Mouse (Mus musculus): ENCODE data around the gene 2210408I21Rik. TPM values are rescaled to one million over a fixed set of nuclear protein-coding genes. Genes with fewer than 3 reads are reported as not detected.
"Not testable (repeated sequence)": the region's sequence is repeated elsewhere in the genome, so short reads cannot be mapped to it uniquely, and the experiment has no call there.

2210408I21Rik gene
- 9.9 and 11.7 TPM in 2 replicates for polyA plus RNA-seq (2015; fragmentation: Nextera tagmentation; extraction: Ambion mirVana)

DNA sequence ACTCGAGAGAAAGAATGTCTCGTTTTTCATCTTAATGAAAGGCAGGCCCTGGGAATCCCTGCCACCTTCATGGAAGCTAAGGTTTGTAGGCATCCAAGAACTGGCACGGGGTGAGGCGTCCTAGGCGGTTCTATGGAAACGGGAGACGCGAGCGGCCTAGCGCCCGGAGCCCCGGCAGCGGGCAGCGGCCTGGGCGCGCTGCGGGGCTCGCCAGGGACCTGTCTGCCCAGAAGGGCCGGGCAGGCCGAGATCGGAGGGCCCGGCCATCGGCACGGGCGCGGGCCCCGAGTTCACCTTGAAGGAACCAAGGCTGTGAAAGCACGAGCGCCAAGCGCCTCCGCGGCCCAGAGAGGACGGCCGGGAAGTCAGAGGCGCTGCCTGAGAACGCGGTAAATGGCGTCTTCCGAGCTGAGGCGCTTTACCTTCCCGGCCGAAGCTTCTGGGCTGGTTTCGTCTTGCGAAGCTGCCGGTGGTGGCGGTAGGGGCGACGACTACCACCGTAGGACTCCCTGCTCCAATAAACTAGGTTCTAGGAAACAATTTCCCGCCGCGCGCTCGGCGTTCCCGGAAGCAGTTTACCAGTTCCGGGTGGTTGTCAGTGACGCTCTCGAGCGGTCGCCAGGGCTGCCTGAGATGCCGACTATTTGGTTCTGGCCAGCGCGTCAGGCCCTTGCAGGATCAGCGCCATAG is at the start of gene 2210408I21Rik, which contains the start of gene Slf1:
2210408I21Rik (plus strand) TSS at position 610 of the 690 bp plus-strand sequence.
Slf1 (minus strand) TSS at position 543 of the 690 bp plus-strand sequence.
- ATAC-seq = peak; percentile 99
- Histone ChIP-seq H3K4me3 (replicated peaks) (peak within 1 kb of the TSS; percentile 98), H3K36me3 (no peaks in the 10 kb centered on the region)

DNA sequence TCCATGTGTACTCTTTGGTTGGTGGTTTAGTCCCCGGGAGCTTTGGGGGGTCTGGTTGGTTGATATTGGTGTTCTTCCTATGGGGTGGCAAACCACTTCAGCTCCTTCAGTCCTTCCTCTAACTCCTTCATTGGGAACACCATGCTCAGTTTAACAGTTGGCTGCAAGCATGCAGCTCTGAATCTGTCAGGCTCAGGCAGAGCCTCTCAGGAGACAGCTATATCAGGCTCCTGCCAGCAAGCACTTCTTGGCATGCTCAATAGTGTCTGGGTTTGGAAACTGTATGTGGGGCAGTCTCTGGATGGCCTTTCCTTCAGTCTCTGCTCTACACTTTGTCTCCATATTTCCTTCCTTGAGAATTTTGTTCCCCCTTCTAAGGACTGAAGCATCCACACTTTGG is 42.5 kb upstream of the 2210408I21Rik start:
- ATAC-seq = not testable (repeated sequence)

More for the DNA sequence above, at the start of gene 2210408I21Rik, which contains the start of gene Slf1:
- Histone ChIP-seq H3K4me1 (replicated peaks) (peaks cover 7% of the 10 kb centered on the region), H3K27ac (peak within 1 kb of the TSS; percentile 93), H3K27me3 (no peaks in the 10 kb centered on the region), H3K9me3 (no peaks in the 10 kb centered on the region), H3K4me2 (replicated peaks) (peak within 1 kb of the TSS; percentile 68), H3K9ac (replicated peaks) (peak within 1 kb of the TSS; percentile 92)
- WGBS = under 1% methylated on average over 65 of the region's 65 CpGs

DNA sequence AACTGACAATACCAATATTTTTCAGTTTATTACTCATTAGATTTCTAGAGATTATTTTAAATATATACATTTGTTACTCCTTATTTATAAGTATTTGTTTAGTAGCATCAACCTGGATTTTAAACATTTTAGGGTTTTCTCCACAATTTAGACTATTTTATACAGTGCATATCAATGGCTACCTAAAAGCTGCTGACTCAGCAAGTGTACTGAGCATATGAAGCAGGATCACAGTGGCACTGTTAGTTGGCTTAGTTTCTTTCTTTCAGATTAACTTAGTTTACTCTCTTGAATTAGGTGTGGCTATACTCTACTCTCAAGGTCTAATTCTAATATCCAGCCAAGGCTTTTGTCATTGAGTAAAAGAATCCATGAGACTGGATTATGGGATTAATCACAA is 27.6 kb upstream of the 2210408I21Rik start:
- no peak for ATAC-seq

More for the DNA sequence above, 42.5 kb upstream of the 2210408I21Rik start:
- not testable (repeated sequence) for H3K27me3 ChIP-seq; H3K4me1 ChIP-seq (replicated peaks); H3K27ac ChIP-seq; H3K4me2 ChIP-seq (replicated peaks); H3K9me3 ChIP-seq; H3K4me3 ChIP-seq (replicated peaks); H3K9ac ChIP-seq (replicated peaks)
- 100% methylated on average over 1 of the region's 1 CpGs for WGBS
- H3K36me3 ChIP-seq = peaks cover 24% of the 10 kb centered on the region

DNA sequence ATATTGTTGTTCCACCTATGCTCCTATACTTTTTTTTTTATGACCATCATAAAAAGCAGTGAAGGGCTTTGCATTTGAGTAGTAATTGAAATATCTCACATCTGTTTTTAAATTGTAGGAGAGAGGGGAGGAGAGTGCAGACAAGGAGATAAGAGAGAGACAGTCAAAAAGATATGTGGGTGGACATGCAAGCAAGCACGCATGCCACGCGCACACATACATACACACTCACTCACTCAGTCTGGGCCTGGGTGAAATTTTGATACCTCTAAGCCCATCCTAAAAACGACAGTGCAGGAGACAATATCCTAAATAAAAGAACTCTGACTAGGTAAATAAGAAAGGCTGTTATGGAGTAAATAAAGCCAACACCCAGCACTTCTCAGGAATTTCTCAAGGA is 16.6 kb upstream of the 2210408I21Rik start:
- ATAC-seq = no peak
- 95% methylated on average over 4 of the region's 4 CpGs for WGBS
- H3K36me3 ChIP-seq = peaks cover 2% of the 10 kb centered on the region; the same call in 1 of the 2 replicates
- H3K4me2 ChIP-seq (replicated peaks) = no peak overlapping the region
- no peaks in the 10 kb centered on the region for H3K9me3 ChIP-seq
- H3K4me3 ChIP-seq (replicated peaks) = no peak overlapping the region
- no peak overlapping the region for H3K27ac ChIP-seq
- no peaks in the 10 kb centered on the region for H3K27me3 ChIP-seq
- H3K4me1 ChIP-seq (replicated peaks) = no peaks in the 10 kb centered on the region
- H3K9ac ChIP-seq (replicated peaks) = no peak overlapping the region

More for the DNA sequence above, 27.6 kb upstream of the 2210408I21Rik start:
- H3K4me1 ChIP-seq (replicated peaks) = no peaks in the 10 kb centered on the region
- peaks cover 5% of the 10 kb centered on the region for H3K36me3 ChIP-seq
- H3K27ac ChIP-seq = no peak overlapping the region
- H3K9ac ChIP-seq (replicated peaks) = no peak overlapping the region
- no peaks in the 10 kb centered on the region for H3K27me3 ChIP-seq
- no peak overlapping the region for H3K4me2 ChIP-seq (replicated peaks)
- no peaks in the 10 kb centered on the region for H3K9me3 ChIP-seq
- no peak overlapping the region for H3K4me3 ChIP-seq (replicated peaks)

DNA sequence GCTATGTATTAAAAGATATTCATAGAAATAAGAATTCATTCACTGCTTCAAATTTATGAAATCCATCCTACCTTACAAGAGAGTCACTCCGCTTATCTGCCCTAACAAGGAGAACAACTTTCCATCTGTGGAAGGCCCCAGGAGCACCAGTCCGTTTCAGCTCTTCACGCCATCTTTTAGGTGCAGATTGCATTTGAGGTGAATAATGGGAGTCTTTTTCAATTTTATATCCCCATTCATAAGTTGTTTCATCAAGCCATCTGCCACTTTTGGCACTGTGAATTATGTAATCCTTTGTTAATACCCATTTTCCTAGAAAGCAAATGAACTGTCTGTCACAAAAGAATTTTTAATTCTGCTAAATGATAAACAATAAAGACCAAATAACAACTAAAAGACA is 10.2 kb upstream of the 2210408I21Rik start:
- no peak overlapping the region for H3K9ac ChIP-seq (replicated peaks)
- H3K36me3 ChIP-seq = peaks cover 2% of the 10 kb centered on the region; the same call in 1 of the 2 replicates
- no peak for ATAC-seq
- H3K27ac ChIP-seq = no peak overlapping the region
- 80% methylated on average over 3 of the region's 3 CpGs for WGBS
- H3K4me1 ChIP-seq (replicated peaks) = no peaks in the 10 kb centered on the region
- no peaks in the 10 kb centered on the region for H3K27me3 ChIP-seq
- no peaks in the 10 kb centered on the region for H3K9me3 ChIP-seq
- H3K4me2 ChIP-seq (replicated peaks) = no peak overlapping the region
- no peak overlapping the region for H3K4me3 ChIP-seq (replicated peaks)

DNA sequence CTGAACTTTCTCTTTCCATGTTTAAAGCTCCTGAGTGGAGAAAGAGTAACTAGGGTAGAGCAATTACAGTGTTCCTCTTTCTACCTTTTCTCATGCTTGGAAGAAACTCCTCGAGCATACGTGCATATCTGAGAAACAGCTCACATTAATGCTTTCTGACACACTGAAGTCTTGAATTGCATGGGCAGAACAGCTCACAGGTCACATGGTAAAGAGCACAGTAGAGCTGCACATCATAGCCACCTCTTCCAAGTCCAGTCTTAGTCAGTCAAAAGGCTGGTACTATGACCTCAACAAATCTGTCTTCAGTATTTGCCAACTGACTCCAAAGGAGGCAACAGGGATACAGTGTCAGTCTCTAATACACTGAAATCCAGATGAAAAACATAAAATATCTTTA is 7.1 kb upstream of the 2210408I21Rik start:
- Histone ChIP-seq H3K27me3 (no peaks in the 10 kb centered on the region), H3K4me3 (replicated peaks) (no peak overlapping the region), H3K4me1 (replicated peaks) (no peaks in the 10 kb centered on the region), H3K36me3 (peaks cover 2% of the 10 kb centered on the region; the same call in 1 of the 2 replicates), H3K4me2 (replicated peaks) (no peak overlapping the region), H3K9ac (replicated peaks) (no peak overlapping the region), H3K9me3 (no peaks in the 10 kb centered on the region), H3K27ac (no peak overlapping the region)
- WGBS = 92% methylated on average over 2 of the region's 2 CpGs
- ATAC-seq = no peak

DNA sequence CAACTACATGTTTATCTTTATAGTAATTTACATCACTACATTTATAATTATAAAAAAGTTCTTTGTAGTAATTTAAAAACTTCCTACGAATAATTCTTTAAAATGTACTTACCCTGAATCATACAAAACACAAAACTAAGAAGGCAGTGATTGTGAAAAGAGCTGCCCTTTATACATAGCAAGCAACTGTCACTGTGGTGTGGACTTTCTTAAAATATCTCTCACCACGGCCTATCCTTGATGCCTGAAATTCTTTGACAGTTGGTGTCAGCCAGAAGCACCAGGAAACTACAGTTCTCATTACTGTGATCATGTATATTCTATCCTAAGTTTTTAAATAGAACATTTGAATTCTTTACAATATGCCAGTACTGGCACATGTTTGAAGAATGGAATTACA is 4.2 kb upstream of the 2210408I21Rik start:
- ATAC-seq = no peak
- no peak overlapping the region for H3K9ac ChIP-seq (replicated peaks)

DNA sequence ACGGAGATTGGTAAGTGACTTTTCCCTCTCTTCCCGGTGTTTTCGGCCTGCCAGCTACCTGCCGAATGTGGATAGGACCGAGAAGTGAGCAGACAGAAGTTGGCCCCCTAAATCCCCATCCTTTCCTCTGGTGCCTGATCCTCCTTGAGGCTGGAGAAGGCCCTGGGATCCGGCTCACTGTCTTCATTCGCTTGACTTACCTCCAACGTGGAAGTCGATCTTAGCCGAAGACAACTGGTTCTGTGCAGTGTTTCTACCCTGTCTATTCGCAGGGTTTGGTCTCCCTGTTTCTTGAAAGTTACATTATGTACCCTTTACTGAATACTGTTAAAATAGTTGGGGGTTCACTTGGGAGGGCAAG is 261 bp downstream of the 2210408I21Rik start:
- H3K9me3 ChIP-seq = no peaks in the 10 kb centered on the region
- peak overlapping the region; percentile 98 for H3K4me3 ChIP-seq (replicated peaks)
- ATAC-seq = peak; percentile 85
- peak overlapping the region; percentile 92 for H3K9ac ChIP-seq (replicated peaks)
- H3K27ac ChIP-seq = peak overlapping the region; percentile 93
- H3K27me3 ChIP-seq = no peaks in the 10 kb centered on the region
- H3K4me1 ChIP-seq (replicated peaks) = peaks cover 7% of the 10 kb centered on the region
- under 1% methylated on average over 11 of the region's 11 CpGs for WGBS
- no peaks in the 10 kb centered on the region for H3K36me3 ChIP-seq
- H3K4me2 ChIP-seq (replicated peaks) = peak overlapping the region; percentile 68

More for the DNA sequence above, 4.2 kb upstream of the 2210408I21Rik start:
- no peak overlapping the region for H3K27ac ChIP-seq
- H3K27me3 ChIP-seq = no peaks in the 10 kb centered on the region
- peaks cover 2% of the 10 kb centered on the region for H3K4me1 ChIP-seq (replicated peaks)
- no peak overlapping the region for H3K4me2 ChIP-seq (replicated peaks)
- 94% methylated on average over 2 of the region's 2 CpGs for WGBS
- no peak overlapping the region for H3K4me3 ChIP-seq (replicated peaks)
- no peaks in the 10 kb centered on the region for H3K9me3 ChIP-seq
- H3K36me3 ChIP-seq = no peaks in the 10 kb centered on the region

DNA sequence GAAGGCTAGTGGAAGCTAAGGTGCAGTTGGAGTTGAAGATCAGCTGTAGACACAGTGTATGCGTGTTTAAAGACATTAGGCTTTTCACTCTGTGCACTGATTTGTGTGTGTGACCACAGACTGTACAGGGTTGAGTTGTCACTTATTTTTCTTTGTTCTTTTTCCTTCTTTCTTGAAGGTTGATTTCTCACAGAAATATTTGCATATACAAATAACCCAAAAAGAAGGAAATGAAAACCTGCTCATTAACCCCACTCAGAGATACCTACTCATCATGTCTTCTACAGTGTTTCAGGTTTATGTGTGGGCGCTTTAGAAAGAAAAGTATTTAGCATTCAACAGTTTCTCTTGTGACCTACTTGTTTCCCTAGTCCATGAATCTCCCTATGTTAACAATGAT is 5.5 kb downstream of the 2210408I21Rik start:
- 90% methylated on average over 2 of the region's 2 CpGs for WGBS
- Histone ChIP-seq H3K4me3 (replicated peaks) (no peak overlapping the region), H3K9me3 (no peaks in the 10 kb centered on the region), H3K36me3 (no peaks in the 10 kb centered on the region), H3K4me1 (replicated peaks) (peaks cover 7% of the 10 kb centered on the region), H3K9ac (replicated peaks) (no peak overlapping the region), H3K27ac (no peak overlapping the region), H3K4me2 (replicated peaks) (no peak overlapping the region), H3K27me3 (no peaks in the 10 kb centered on the region)
- no peak for ATAC-seq

DNA sequence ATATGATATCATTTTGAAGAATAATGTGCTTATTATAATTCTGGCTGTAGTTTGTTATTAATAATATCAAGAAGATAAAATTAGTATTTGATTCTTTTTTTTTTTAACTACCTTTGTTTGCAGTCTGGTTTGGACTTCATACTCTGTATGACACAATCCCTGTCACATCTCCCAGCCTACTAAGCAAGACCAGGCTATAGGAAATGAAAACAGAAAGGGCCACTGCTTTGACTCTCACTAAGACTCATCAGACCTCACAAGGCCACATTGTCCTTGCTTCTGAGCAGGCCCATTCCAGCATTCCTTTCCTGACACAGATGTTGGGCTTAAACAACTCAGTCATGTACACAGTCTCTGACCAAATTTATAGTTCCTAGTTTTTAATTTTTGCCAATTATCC is 42.6 kb downstream of the 2210408I21Rik start:
- no peaks in the 10 kb centered on the region for H3K36me3 ChIP-seq
- H3K27ac ChIP-seq = no peak overlapping the region
- no peak overlapping the region for H3K9ac ChIP-seq (replicated peaks)
- no peak overlapping the region for H3K4me3 ChIP-seq (replicated peaks)
- no peaks in the 10 kb centered on the region for H3K27me3 ChIP-seq
- no peaks in the 10 kb centered on the region for H3K9me3 ChIP-seq
- no peak for ATAC-seq
- no peak overlapping the region for H3K4me2 ChIP-seq (replicated peaks)
- H3K4me1 ChIP-seq (replicated peaks) = no peaks in the 10 kb centered on the region

DNA sequence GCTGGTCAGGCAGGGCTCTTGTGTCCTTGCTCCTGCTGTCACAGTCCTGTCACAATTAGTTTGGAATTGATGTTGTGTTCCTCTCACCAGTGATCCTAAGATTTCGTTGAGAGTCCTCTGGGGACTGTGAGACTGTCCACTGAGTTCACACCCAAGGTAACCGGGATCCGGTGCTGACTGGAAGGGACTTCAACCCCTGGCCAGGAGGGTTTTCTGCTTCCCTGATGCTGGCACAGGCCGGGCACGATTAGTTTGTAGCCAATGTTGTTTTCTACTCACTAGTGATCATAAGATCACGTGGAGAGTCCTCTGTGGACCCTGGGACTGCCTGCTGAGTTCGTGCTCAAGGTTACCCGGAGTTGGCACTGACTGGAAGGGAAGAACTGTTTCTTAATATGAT is 55.3 kb downstream of the 2210408I21Rik start:
- Histone ChIP-seq H3K27ac (no peak overlapping the region), H3K4me2 (replicated peaks) (no peak overlapping the region), H3K4me1 (replicated peaks) (no peaks in the 10 kb centered on the region), H3K36me3 (no peaks in the 10 kb centered on the region), H3K27me3 (no peaks in the 10 kb centered on the region), H3K9me3 (no peaks in the 10 kb centered on the region), H3K4me3 (replicated peaks) (no peak overlapping the region), H3K9ac (replicated peaks) (no peak overlapping the region)
- WGBS = 94% methylated on average over 8 of the region's 8 CpGs
- no peak for ATAC-seq

DNA sequence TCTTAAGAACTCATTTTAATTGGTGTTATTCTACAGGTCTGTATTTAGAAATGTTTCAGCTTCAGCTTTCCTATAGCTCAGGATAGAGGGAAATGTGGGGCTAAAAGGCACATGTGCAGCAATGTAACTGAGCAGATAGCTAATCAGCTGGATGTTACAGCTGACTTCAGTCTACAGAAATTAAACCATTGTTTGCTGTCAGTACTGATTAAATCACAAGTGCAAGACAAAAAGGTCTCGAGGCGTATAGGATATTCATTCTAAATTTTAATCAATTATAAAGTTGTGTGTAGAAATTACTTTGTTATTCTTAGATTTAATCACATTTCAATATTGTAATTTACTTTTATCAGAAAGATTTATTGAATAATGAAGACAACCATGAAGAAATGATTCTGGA is 56.9 kb downstream of the 2210408I21Rik start:
- Histone ChIP-seq H3K27me3 (no peaks in the 10 kb centered on the region), H3K9ac (replicated peaks) (no peak overlapping the region), H3K4me3 (replicated peaks) (no peak overlapping the region), H3K9me3 (no peaks in the 10 kb centered on the region), H3K4me2 (replicated peaks) (no peak overlapping the region), H3K36me3 (no peaks in the 10 kb centered on the region), H3K27ac (no peak overlapping the region), H3K4me1 (replicated peaks) (no peaks in the 10 kb centered on the region)
- ATAC-seq = no peak
- WGBS = 79% methylated on average over 2 of the region's 2 CpGs

Measured in midbrain, embryonic 13.5 days (tissue).